Mouse (Mus musculus) heart, embryonic 11.5 days (tissue): ENCODE results near the gene Ryr1. TPM values are rescaled to one million over a fixed set of nuclear protein-coding genes. Genes with fewer than 3 reads are reported as not detected.
A peak's percentile ranks its signal among the peaks of the same experiment; 100 is the strongest.

Experiments
- ATAC-seq: fragments of 200-750 bp; cut with Nextera tagmentation; replicated peaks from 2 replicates; pipeline ENCODE4 v1.8.0; 2017; ENCODE audit warnings: moderate library complexity; ENCODE audit not compliant: insufficient number of reproducible peaks, low FRiP score, low TSS enrichment
- H3K27ac ChIP-seq: fragments of 300-500 bp; sonication (generic); 2 replicates; pipeline ENCODE4 v1.5.1; 2014; ENCODE audit warnings: mild to moderate bottlenecking, low read depth, low read length
- H3K27me3 ChIP-seq: fragments of 300-500 bp; sonication (generic); 2 replicates; pipeline ENCODE4 v1.6.1; 2014; ENCODE audit warnings: mild to moderate bottlenecking, low read length, mixed read lengths; ENCODE audit not compliant: control insufficient read depth, insufficient read depth
- H3K36me3 ChIP-seq: fragments of 300-500 bp; sonication (generic); 2 replicates; pipeline ENCODE4 v1.6.1; 2014; ENCODE audit warnings: mild to moderate bottlenecking, low read length, moderate library complexity, mixed read lengths; ENCODE audit not compliant: control insufficient read depth, insufficient read depth
- H3K4me1 ChIP-seq: fragments of 300-500 bp; sonication (generic); 2 replicates; pipeline ENCODE4 v1.6.1; 2014; ENCODE audit warnings: low read length; ENCODE audit not compliant: control insufficient read depth, insufficient read depth
- H3K4me2 ChIP-seq: fragments of 300-500 bp; sonication (generic); 2 replicates; pipeline ENCODE4 v1.6.1; 2014; ENCODE audit warnings: mild to moderate bottlenecking, moderate library complexity
- H3K4me3 ChIP-seq: fragments of 300-500 bp; sonication (generic); 2 replicates; pipeline ENCODE4 v1.5.1; 2014; ENCODE audit warnings: low read depth, low read length
- H3K9ac ChIP-seq: fragments of 300-500 bp; sonication (generic); 2 replicates; pipeline ENCODE4 v1.6.1; 2014; ENCODE audit warnings: mild to moderate bottlenecking, low read depth, low read length, moderate library complexity
- H3K9me3 ChIP-seq: fragments of 300-500 bp; sonication (generic); replicated peaks from 2 replicates; pipeline ENCODE4 v1.6.1; 2016; ENCODE audit warnings: low read length; ENCODE audit not compliant: control insufficient read depth
- WGBS: fragments of 180-500 bp; shearing (Covaris S2); extraction: QIAGEN DNeasy Blood & Tissue Kit; methylation state at CpG from one replicate; pipeline ENCODE4 v1.1.7; 2014; ENCODE audit not compliant: insufficient replicate concordance; 5-methylcytosine and 5-hydroxymethylcytosine counted together
- polyA plus RNA-seq: library from polyadenylated mRNA; unstranded; fragments of >200 nt; fragmentation: Nextera tagmentation; extraction: Ambion mirVana; gene quantifications from 2 replicates; pipeline ENCODE4 v1.2.1, GENCODE M21; 2014

Gene Ryr1
- 0.08 and 0.31 TPM in 2 replicates for polyA plus RNA-seq

DNA sequence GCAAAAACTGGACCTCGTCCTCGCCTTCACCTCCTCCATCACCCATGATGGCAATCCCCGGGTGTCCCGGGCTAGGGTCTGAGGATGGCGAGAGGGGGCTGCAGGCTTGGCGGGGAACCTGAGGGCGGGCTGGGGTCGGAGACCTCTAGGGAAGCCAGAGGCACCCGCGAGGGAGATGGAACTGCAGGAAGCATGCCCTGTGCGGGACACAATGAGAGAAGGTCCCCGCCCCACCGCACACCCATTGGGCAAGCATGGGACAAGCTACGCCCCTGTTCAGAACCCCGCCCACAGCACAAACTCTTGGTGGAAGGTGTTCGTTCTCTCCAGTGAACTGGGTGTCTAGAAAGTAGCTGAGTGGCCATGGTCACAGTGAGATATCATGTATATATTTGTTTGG lies at the start of gene Ryr1:
Ryr1 (minus strand) TSS at position 210 of the 400 bp plus-strand sequence.
- no peaks in the 10 kb centered on the region for H3K36me3 ChIP-seq
- H3K4me2 ChIP-seq, result peak within 1 kb of the TSS; percentile 63
- no peak within 1 kb of the TSS for H3K27ac ChIP-seq
- H3K9me3 ChIP-seq, result no peaks in the 10 kb centered on the region
- ATAC-seq, result peak; percentile 68; the same call in 1 of the 2 replicates
- 1% methylated on average over 16 of the region's 16 CpGs for WGBS
- no peak within 1 kb of the TSS for H3K9ac ChIP-seq
- peak within 1 kb of the TSS; percentile 28 for H3K4me3 ChIP-seq
- peaks cover 3% of the 10 kb centered on the region; the same call in 1 of the 2 replicates for H3K4me1 ChIP-seq
- no peaks in the 10 kb centered on the region for H3K27me3 ChIP-seq

DNA sequence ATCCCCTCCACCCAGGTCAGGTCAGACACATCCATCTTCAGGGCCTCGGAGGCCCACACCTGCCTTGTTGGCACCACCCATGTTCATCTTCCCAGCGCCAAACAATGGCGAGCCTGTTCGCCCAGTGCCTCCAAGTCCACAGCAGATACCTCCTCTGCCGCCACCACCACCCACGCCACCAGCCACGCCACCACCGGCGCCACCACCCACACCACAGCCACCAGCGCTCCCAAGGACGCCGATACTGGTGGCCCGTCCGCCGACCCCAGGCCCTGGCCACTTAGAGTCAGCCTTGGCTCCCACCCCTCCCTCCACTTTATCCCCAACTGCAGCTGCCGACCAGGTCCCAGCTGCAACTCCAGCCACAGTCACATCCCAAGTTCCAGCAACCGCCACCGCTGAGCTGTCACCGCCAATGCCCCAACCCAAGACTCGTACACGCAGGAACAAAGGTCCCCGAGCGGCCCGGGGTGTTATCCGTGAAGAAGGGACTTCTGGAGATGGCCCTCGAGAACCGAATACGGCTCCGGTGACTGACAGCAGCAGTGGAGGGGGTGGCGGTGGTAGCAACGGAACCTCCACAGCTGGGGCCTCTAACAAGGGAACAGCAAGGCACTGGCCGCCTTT lies 47.5 kb upstream of the Ryr1 start:
- 29% methylated on average over 32 of the region's 32 CpGs for WGBS
- H3K9me3 ChIP-seq, result no peaks in the 10 kb centered on the region
- H3K27me3 ChIP-seq, result peaks cover 52% of the 10 kb centered on the region
- H3K4me1 ChIP-seq, result peaks cover 17% of the 10 kb centered on the region
- no peak overlapping the region; the same call in 1 of the 2 replicates for H3K9ac ChIP-seq
- no peak for ATAC-seq
- H3K36me3 ChIP-seq, result peaks cover 26% of the 10 kb centered on the region
- peak overlapping the region; percentile 71; the same call in 1 of the 2 replicates for H3K4me3 ChIP-seq
- no peak overlapping the region for H3K27ac ChIP-seq
- peak overlapping the region; percentile 81; the same call in 1 of the 2 replicates for H3K4me2 ChIP-seq

DNA sequence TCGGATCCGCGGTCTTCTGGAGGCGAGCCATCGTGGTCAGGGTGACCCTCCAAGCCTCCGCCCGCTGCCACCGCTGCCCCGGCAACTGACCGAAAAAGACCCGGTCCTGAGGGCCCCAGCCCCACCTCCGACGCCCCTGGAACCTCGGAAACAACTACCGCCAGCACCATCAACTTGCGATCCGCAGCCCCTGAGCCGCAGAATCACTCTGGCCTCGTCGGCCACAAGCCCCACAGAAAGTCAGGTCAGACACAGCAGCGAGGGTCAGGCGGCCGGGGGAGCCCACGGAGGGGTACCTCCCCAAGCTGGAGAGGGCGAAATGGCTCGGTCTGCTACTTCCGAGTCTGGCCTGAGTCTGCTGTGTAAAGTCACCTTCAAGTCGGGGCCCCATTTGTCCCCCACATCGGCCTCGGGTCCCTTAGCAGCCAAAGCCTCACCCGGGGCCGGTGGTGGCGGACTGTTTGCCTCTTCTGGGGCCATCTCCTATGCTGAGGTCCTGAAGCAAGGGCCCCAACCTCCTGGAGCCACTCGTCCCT lies 46.7 kb upstream of the Ryr1 start:
- H3K27me3 ChIP-seq, result peaks cover 57% of the 10 kb centered on the region
- H3K4me1 ChIP-seq, result peaks cover 17% of the 10 kb centered on the region
- no peaks in the 10 kb centered on the region for H3K9me3 ChIP-seq
- 6% methylated on average over 34 of the region's 34 CpGs for WGBS
- peaks cover 26% of the 10 kb centered on the region for H3K36me3 ChIP-seq
- no peak for ATAC-seq
- no peak overlapping the region for H3K27ac ChIP-seq
- H3K4me3 ChIP-seq, result peak overlapping the region; percentile 71
- peak overlapping the region; percentile 81 for H3K4me2 ChIP-seq
- H3K9ac ChIP-seq, result peak overlapping the region; percentile 54

DNA sequence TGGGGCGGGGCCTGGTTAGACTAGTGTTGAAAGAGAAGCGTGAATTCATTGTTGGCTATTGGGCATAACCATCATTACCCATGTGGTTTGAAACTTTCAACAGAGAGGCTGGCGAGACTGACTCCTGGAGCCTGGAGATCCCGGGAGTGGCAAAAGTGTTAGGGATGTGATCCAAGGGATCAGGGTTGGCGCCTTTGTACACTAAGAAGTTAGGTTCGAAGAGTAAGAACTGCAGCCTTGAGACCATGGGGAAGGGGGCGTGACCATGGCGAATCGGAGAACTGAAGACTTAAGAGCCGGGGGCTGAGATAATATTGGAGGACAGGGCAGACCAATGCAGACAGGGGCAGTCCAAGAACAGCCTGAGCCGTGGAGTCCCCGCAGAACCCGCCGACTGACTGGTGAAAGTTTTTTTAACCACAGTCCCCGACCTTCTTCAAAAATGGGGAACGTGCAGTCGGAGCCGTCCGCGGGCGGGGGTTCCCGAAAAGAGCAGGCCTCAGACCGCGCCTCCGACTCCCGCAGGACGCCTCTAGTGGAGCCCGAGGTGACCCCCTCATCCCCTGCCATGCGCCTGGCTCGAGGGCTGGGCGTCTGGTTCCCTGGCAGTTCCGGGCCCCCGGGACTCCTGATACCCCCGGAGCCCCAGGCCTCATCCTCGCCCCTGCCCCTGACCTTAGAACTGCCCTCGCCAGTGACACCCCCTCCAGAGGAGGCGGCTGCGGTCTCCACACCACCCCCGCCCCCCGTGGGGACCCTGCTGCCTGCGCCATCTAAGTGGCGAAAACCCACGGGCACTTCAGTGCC lies 46.0 kb upstream of the Ryr1 start:
- H3K4me3 ChIP-seq, result peak overlapping the region; percentile 71
- peaks cover 20% of the 10 kb centered on the region for H3K36me3 ChIP-seq
- no peak for ATAC-seq
- peak overlapping the region; percentile 81 for H3K4me2 ChIP-seq
- peaks cover 59% of the 10 kb centered on the region for H3K27me3 ChIP-seq
- H3K9ac ChIP-seq, result peak overlapping the region; percentile 54
- 2% methylated on average over 43 of the region's 43 CpGs for WGBS
- peaks cover 17% of the 10 kb centered on the region for H3K4me1 ChIP-seq
- H3K9me3 ChIP-seq, result no peaks in the 10 kb centered on the region
- no peak overlapping the region for H3K27ac ChIP-seq

DNA sequence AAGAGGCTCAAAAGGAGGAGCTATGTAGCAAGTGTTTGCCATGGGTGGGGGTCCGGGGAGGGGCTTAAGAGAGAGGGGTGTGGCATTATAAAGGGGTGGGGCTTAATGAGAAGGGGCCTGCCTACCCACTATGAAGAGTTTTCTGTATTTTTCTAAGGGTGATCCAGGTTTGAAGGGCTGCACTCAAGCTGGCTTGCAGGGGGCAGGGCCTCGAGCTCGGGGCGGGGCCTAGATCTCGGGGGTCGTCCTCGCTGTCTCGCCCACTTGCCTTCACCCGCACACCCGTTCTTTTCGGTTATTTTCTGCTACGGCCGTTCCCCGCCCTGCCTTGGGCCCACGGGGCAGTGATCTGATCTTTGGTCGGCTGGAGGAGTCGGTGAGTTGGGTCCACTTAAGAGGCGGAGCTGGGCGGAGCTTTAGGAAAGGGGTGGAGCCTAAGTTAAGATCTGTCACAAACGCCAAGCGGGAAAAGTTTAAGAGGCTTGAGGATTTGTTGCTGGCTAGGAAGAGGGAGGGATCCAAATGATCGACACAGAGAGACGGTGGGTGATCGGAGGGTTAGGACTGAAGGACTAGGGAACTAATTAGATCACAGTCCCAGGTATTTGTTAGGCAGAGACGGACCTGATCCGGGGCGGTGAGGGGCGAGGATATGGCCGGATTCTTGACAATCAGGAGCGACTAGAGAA lies 45.2 kb upstream of the Ryr1 start, which contains the start of the genes Ggn and Spred3:
Ggn (plus strand) TSS at position 145 of the 689 bp plus-strand sequence.
Spred3 (minus strand) TSS at position 346 of the 689 bp plus-strand sequence.
- no peaks in the 10 kb centered on the region for H3K9me3 ChIP-seq
- H3K27ac ChIP-seq, result peak within 1 kb of the TSS; percentile 1; the same call in 1 of the 2 replicates
- peak within 1 kb of the TSS; percentile 71 for H3K4me3 ChIP-seq
- H3K36me3 ChIP-seq, result peaks cover 13% of the 10 kb centered on the region
- peak; percentile 47 for ATAC-seq
- peak within 1 kb of the TSS; percentile 81 for H3K4me2 ChIP-seq
- H3K4me1 ChIP-seq, result peaks cover 17% of the 10 kb centered on the region
- peaks cover 59% of the 10 kb centered on the region for H3K27me3 ChIP-seq
- WGBS, result under 1% methylated on average over 30 of the region's 30 CpGs
- peak within 1 kb of the TSS; percentile 70 for H3K9ac ChIP-seq

DNA sequence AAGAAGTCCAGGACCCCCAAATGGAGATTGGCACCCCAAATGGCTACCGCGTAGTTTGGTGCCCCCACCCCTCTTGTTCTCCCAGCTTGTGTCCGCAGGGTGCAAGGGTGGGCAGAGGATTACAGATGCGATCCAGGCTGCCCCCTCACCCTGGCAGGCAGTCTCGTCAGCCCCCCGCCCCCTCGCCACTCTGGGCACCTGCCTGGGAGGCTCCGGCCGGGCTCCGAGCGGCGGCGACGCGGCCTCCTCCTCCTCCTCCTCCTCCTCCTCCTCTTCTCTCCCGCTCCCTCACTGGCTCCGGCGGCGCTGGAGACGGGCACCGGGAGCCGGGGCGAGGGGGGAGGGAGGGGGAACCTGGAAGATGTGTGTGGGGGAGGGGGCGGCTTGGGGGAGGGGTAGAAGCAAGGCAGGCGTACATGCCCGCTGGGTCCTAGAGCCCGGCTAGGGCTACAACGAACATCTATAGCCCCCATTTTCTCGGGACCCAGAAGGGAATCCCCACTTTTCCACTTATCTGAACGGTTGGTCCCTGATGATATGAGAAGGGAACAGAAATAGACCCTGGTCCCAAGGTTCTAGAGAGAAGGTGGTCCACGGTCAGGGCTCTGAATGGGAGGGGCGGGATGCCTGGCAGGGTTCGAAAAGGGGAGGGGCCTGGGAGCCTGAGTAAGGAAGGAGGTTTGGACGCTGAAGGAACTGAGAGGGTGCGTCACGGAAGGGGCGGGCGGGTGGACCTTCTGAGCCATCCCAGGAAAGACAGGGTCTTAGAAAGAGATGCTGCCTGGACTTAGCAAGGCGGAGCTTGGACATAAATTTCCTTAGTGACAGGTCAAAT lies 44.5 kb upstream of the Ryr1 start:
- ATAC-seq, result peak; percentile 65
- peak overlapping the region; percentile 1; the same call in 1 of the 2 replicates for H3K27ac ChIP-seq
- no peaks in the 10 kb centered on the region for H3K9me3 ChIP-seq
- H3K4me2 ChIP-seq, result peak overlapping the region; percentile 81
- peak overlapping the region; percentile 71 for H3K4me3 ChIP-seq
- H3K36me3 ChIP-seq, result peaks cover 6% of the 10 kb centered on the region; the same call in 1 of the 2 replicates
- H3K4me1 ChIP-seq, result peaks cover 17% of the 10 kb centered on the region
- WGBS, result under 1% methylated on average over 39 of the region's 39 CpGs
- H3K9ac ChIP-seq, result peak overlapping the region; percentile 70
- H3K27me3 ChIP-seq, result peaks cover 59% of the 10 kb centered on the region

DNA sequence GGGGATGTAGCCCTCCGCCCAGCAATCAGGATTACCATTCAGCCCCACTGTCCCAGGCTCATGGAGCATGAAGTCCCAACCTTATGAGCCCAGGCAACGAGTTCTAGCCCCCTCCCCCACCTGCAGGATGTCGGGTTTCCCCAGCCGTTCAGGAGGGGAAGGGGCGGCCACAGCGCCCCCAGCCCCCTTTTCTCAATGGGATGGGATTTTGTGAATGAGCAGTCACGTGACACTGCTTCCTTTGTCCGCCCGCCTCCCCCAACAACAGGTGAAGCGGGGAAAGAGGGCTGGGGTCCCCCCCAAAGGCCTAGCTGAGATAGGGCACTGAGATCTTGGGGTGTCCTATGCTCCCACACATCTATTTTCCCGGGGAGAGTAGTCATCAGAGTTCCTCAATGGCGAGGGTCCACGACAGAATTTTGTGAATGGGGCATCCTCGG lies 43.8 kb upstream of the Ryr1 start:
- Histone ChIP-seq H3K4me1 (peaks cover 17% of the 10 kb centered on the region), H3K4me3 (peak overlapping the region; percentile 71), H3K4me2 (peak overlapping the region; percentile 81), H3K27ac (no peak overlapping the region), H3K36me3 (peaks cover 5% of the 10 kb centered on the region; the same call in 1 of the 2 replicates), H3K9ac (peak overlapping the region; percentile 70), H3K27me3 (peaks cover 57% of the 10 kb centered on the region), H3K9me3 (no peaks in the 10 kb centered on the region)
- whole genome bisulfite sequencing, result 0% methylated on average over 14 of the region's 14 CpGs
- ATAC-seq, result no peak
